Mouse (Mus musculus): ENCODE measurements around the gene Pik3r5.

Gene Pik3r5

DNA sequence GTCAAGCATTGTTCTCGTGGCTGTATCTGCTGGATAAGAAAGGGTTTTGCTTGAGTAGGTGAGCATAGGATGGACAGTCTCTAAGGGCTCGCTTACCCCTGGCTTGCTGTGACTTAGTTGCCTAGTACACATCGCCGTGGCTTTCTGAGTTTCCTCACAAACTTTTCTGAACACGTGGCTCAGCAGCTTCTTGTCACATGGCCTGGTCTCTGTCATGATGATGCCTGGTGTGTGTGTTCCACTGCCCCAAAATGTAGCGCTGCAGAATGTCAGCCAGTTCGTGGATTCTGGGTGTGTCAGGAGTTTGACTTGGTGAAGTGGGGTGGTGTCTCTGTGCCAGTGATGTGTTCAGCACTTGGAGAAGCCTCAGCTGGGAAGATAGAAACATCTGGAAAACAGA is 16.4 kb downstream of the Pik3r5 start:
- no peak for DNase-seq (ENCODE audit: low read depth)

DNA sequence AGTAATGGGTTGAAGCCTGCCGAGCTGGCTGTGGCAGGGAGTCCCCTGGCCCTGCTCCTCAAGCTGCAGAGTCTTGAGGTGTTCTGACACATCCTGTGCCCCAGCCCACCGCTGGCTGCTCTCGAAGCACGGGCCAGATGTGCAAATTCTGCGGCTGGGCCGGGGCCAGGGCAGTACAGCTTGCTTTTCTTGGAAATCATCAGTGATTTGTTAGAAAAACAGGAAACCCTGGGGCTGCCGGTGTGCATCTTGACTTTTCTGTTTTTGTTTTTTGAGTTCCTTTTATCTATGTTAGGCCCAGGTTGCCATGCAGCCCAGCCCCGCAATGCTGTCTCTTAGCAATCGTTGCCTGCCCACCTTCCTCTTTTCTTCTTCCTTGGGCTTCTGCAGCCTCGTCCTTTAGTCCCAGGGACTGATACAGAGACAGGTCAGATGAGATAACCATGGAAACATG is 19.4 kb downstream of the Pik3r5 start:
- peak; percentile 36 for DNase-seq (ENCODE audit: low read depth)

DNA sequence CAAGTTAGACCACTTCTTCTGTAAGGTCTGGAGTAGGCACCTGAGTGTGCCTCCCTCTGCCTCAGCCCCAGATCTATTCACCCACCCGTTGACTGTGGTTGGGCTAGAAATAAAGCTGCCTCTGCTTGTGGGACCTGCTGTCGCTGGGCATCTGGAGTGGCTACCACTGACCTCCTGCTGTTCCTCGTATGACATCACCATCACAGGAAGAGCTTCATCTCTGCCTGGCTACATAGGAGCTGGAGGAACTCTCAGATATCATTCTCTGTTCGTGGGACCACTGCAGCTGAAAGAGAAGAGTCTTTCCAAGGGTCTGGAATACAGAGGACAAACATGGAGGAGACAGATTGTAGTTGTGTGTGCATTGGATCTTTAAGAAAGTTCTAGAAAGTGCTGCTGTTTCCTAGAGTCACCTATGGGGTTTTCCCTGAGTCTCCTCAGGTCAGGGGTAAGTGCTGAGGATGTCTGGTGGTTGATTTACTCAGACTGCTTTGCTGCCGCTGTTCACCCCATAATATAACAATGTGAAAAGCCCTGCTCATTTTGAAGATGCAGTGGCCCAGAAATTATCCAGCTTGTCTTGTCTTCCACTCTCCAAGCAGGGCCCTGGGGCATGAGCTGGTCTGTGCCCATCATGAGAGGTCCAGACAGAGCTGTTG is 20.0 kb downstream of the Pik3r5 start:
- DNase-seq (ENCODE audit: low read depth), result no peak

DNA sequence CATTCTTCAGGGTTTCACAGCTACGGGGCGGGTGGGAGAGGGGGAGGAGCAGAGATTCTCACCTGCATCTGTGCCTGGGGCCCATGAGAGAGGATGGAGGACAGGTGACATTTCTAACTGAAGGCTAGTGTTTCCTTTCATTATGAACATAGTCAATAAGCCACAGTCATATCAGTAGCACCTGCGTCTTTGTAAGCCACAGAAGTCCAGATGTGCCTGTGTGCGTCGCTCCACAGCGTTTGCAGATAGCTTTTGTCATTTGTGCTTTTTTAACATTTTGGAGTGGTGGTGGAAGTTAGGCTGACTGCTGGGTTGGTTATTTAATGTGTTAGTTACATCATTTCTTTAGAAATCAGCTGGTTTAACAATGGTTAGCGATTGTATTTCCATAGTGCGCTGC is 20.8 kb downstream of the Pik3r5 start:
- no peak for DNase-seq (ENCODE audit: low read depth)

DNA sequence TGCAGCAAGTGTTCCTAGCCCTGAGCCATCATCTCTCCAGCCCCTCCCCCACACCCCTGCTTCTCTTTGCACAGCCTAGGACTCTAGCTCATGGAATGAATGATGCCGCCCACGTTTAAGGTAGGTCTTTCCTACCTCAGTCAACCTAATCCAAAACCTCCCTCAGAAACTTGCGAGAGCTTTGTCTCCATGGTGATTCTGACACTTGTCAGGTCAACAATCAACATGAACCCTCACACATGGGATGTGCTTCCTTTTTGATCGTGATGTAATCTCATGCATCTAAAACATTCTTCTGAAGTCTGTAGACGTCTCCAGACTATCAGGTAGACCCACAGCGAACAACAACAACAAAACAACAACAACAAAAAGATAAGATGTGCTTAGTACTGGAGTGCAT is 21.4 kb downstream of the Pik3r5 start:
- no peak for DNase-seq (ENCODE audit: low read depth)

DNA sequence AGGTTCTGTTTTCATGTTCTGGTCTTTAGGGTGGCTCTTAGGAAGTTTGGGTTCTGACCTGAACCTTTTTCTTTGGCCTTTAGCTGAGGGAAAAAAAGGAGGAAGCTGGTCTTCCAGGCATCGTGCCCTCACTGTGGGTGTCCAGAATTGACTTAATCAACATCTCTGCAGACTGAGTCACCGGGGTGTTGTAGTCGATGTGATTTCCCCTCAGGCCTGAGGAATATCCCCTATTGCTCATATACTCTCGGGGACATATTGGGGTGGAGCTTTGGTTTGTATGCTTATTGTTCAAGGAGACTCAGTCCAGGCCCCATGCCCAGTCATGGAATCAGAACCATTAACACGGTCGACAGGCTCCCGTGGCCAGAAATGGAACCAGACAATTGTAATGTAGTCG is 26.2 kb downstream of the Pik3r5 start:
- DNase-seq (ENCODE audit: low read depth), result peak; percentile 91

DNA sequence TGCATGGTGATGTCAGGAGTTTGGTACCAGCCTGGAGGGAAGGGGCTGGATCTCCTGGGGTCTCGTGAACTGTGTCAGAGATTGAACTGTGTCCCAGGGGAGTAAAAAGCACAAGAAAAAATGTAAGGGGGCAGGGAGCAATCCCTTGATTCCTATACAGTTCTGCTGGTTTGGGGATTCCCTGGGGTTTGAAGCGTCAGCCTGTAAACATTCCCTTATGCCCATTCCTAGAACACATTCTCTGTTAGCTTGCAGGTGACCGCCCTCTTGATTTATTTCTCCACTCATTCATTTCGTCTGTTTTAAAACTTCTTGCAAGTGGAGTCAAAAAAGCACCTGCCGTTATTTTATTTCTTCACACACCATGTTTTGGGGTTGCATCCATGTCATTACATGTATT is 27.1 kb downstream of the Pik3r5 start:
- DNase-seq (ENCODE audit: low read depth), result peak; percentile 53

DNA sequence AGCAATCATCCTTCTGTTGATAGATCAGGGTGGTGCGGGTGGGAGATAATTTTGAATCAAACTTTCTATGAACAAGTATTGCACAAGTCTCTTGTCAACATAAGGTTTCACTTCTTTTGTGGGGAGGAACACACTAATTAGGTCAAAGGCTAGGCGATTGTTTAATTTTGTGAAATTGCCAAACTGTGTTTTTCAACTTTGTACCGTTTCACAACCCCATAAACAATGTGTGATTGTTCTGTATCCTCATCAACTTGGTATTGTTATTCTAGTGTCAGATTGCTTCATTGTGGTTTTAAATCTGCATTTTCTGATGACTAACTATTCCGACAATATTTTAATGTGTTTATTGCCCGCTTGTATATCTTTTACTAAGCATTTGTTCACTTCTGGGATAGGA is 27.6 kb downstream of the Pik3r5 start:
- DNase-seq (ENCODE audit: low read depth), result peak; percentile 66

DNA sequence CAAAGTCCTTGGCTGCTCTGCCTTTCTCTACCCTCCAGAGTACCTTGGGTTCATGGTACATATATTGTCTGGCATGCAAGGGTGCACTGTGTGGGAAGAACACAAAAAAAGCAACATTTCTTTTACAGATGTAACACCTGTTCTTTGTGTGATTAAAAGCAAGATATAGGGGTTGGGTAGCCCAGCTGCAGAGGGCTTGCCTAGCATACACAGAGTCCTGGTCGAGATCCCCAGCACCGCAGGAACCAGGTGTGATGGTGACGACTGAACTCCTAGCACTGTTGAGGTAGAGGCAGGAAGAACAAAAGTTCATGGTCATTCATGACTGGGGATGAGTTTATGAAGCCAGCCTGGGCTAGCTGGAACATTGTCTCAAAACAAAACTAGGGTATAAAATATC is 30.8 kb downstream of the Pik3r5 start:
- no peak for DNase-seq (ENCODE audit: low read depth)

DNA sequence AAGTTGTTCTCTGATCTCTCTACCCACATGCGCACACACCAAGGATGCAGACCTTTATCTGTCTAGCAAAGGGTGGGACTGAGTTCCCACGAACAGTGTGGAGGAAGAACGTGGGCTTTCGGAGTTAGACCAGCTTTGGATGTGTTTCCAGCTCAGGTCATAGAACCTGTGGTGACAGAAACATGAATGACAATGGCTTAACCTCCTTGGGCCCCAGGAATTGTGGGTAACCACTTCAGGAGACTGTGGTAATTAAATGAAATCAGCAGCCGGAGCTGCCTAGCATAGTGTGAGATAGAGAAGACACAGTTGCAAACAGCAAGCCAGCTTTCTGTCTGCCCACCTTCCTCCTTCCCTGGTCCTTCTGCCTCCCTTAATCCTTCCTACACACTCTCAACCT is 32.3 kb downstream of the Pik3r5 start:
- DNase-seq (ENCODE audit: low read depth), result no peak

DNA sequence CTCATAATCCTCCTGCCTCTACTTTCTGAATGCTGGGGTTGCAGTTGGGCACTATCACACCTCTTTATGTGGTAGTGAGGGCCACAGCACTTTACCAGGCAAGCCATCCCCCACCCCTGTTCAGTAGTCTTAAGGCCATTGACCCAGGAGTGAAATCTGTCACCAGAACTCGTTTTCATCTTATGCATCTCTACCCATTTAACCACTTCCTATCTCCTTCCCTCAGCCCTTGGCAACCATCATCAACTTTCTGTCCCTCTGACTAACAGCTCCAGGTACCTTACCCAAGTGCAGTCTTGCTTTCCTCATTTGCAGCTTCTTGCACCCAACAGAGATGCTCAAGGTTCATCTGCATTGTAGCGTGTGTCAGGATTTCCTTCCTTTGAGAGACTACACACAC is 33.2 kb downstream of the Pik3r5 start:
- no peak for DNase-seq (ENCODE audit: low read depth)

DNA sequence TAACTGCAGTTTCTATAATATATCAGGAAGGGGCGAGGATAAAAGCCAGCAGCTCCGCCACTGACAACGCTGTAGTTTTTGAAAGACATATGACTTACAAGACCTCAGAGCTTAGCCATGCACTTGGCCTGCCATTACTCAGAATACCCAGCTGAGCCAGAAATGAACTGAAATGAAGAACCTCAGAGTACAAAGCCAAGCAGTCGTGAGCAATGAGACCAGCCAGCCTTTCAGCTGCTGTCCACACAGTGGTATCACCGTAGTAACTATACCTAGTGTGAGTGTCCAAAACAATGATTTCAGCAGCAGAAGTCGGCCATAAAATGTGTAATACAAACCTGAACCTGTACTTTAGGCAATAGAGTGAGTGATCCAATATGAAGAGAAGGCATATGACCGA is 35.5 kb downstream of the Pik3r5 start:
- peak; percentile 70 for DNase-seq (ENCODE audit: low read depth)

DNA sequence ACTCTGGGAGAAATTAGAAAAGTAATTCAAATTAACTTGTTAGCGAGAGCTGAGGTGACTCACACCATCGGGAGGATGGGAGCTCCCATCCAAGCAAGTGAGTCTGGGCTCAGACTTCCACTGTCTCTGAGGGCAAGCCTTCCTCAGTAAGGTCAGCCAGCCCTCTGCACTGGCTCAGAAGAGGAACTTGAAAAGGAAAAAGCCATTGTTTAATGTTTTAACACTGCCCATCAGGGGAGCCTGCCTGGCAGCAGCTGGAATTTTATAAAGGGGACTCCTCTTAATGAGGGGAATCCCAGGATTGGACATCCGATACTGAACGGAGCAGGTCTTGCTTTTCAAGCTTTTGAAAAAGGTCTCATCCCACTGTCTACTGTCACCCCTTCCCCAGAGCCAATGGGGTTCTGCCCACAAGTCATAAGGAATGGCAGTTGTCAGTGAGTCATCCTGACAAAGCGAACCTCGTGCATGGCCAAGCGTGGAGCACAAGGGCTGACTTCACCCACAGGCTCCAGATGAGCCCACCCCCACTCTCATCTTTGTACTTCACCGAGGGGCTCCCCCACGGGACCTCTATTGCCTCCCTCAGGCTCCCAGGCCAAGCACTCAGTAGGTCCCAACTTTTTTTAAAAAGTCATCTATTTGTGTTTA is 36.2 kb downstream of the Pik3r5 start:
- DNase-seq (ENCODE audit: low read depth), result peak; percentile 70

DNA sequence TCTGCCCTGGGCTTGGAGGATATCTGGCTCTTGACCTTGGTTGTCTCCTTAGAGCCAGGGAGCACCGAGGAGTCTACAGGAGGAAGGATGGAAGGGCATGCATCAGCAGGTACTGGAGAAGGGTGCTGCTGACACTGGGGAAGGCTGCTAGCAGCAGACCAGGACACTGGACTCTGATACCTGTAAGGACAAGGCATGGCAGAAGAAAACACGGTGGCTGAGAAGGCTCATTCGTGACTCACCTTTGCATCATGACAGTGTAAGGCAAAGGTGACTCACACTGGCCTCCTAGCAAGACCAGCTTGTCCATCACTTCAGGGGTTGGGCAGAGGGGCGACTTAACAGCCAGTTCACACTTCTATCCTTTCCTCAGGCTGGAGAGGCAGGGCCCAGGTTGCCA is 37.0 kb downstream of the Pik3r5 start:
- DNase-seq (ENCODE audit: low read depth), result peak; percentile 47

DNA sequence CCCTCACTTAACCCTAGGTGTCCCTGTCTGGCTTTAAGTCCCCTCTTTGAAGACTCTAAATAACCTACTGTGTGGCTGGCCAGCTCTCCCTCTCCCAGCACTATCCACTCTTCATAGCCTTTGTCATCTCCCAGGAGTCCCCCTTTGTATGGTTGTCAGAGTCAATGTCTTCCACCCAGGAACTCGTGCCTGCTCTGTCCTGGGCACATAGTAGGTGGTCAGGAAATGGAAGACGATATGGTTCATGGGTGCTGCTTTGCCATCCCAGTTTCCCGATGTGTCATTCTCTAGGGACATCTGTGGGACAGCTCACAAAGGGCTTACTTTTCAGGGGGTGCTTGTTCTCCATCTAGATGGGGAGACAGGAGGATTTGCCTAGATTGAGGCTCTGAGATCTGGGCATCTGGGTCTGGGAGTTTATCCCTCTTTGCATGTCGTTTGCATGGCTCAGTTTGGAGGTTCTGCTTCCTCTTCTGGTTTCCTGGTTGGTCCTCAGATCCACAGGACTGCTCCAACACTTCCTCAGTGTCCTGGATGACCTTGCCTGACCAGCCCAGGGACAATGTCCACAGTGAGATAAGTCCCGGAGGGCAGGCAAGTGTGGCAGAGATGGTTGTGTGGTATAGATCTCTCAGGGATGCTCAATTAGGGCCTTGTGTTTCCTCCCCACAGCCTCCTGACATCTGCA is 40.4 kb downstream of the Pik3r5 start:
- no peak for DNase-seq (ENCODE audit: low read depth)

DNA sequence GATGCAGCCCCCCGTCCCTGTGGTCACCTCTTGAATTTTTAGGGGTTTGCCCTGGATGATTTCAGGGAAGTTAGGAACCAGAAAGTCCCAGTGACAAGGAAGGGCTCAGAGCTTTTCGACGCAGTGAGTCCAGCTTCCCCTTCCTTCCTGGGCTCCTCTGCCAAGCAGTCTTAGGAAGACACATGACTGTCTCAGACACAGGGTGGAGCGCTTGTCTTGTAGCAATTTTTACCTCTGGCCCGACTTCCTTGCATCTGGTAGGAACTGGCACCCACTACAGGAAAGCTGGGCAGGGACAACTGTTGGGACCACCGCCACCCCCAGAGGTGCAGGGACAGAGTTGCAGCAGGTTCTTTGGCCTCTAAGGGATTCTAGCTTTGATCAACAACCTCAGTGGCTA is 42.7 kb downstream of the Pik3r5 start:
- no peak for DNase-seq (ENCODE audit: low read depth)

DNA sequence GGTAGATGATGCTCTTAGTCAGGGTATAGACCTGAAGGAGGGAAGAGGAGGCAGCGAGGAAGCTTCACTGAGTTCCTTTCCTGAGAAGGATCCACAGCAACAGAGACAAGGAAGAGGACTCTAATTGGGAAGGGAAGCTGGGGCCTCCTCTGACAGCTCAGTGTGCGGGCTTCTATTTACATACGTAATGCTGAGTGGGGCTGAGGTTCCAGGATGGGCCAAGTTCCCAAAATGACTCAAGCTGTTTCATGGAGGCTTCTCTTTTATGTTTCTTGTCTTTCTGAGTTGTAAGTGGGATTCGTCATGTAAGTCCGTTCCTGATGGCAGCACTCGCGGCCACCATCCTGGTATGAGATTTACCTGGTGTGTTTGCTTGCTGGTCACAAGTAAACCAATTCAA is 43.8 kb downstream of the Pik3r5 start:
- DNase-seq (ENCODE audit: low read depth), result peak; percentile 31

DNA sequence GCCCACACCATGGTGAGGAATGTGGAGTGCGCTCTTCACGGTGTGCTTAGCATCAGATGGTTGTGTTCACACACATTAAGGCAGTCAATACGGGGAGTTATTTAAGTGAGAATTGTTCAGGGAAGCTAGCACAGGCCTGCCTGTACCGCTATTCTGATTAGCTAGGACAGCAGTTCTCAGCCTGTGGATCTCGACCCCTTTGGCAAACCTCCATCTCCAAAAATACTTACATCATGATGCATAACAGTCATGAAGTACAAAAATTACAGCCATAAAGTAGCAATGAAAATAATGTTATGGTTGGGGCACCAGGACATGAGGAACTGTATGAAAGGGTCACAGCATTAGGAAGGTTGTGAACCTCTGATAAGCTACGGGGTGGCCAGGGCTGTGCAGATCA is 45.7 kb downstream of the Pik3r5 start:
- peak; percentile 69 for DNase-seq (ENCODE audit: low read depth)

DNA sequence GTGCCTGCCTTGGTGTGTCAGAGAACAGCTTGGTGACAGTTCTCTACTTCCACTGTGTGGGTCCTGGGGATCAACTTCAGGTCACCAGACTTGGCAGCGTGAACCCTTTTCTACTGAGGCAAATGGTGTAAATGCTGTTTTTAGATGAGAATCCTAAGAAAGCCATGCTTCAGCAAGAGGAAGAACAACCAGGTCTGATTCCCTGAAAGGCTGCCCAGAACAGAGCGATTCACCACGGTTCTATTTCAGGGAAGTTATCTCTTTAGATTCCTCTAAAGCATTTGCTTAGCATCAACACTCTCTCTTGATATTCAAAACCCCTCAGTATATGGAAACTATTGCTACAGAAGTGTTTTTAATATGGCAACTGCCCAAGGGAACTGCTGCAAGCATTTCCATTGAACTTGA is 46.7 kb downstream of the Pik3r5 start:
- peak; percentile 35 for DNase-seq (ENCODE audit: low read depth)

DNA sequence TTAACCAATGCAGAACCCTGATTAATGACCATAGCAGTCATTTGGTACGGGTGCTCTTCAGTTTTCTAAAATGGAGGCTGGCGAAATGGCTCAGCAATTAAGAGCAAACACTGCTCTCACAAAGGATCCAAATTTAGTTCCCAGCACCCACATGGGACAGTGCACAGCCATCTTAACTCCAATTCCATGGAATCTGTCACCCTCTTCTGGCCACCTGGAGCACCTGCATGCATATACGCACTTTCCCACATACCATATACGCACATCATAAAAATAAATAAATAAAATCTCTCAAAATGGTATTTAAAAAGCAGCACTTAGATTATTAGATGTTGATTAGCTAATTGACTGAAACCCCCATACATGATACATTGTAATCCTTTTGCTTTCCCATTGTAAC is 48.7 kb downstream of the Pik3r5 start:
- no peak for DNase-seq (ENCODE audit: low read depth)

DNA sequence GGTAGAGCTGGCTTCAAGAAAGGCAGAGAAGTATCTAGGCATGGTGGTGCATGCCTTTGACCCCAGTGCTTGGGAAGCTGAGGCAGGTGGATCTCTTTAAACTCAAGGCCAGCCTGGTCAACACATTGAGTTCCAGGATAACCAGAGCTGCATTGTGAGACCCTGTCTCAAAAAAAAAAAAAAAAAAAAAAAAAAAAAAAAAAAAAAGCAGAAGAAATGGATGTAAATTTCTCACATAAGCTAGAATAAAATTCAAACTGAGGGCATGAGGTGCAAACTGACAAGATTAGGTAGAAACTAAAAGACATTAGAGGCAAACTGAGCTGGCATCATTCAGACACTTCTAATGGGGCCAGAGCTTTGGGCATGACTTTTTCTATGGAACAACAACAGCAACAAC is 50.1 kb downstream of the Pik3r5 start:
- no peak for DNase-seq (ENCODE audit: low read depth)

DNA sequence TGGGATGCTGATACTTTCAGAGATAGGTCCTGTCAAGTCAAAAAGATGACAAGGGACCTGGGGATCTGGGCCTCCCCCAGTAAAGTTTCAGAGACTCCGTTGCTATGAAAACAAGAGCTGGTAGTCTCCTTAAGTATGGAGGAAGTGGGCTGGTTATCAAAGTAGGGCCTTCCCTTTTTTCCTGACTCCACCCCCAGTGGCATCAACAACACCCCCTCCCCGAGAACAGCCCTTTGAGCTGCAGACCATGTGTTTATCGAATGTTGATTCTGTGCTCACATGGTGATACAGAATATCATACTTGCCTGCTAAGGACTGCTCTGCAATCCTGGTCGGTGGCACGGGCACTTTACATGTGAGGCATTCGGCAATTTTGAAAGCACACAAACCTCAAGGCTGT is 51.3 kb downstream of the Pik3r5 start:
- DNase-seq (ENCODE audit: low read depth), result no peak

DNA sequence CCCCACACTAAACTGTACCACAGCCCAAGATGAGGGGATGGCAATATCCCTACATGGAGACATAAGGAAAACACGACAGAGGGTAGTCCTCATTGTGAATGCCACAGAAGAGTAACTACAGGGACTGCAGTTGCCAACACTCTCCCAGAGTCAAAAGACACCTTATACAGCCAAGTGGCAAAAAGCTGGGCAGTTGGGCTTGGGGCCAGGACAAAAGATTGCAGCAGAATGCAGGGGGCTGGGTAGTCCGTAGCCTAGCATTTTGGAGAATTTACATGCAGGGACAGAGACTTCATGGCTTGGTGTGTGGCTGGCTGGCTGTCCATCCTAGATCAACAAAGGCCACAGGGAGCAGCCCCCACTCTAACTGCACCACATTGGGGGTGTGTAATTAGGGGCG is 52.5 kb downstream of the Pik3r5 start:
- no peak for DNase-seq (ENCODE audit: low read depth)
